Mouse (Mus musculus): ENCODE measurements around the gene Gm21985.

Gm21985 gene

DNA sequence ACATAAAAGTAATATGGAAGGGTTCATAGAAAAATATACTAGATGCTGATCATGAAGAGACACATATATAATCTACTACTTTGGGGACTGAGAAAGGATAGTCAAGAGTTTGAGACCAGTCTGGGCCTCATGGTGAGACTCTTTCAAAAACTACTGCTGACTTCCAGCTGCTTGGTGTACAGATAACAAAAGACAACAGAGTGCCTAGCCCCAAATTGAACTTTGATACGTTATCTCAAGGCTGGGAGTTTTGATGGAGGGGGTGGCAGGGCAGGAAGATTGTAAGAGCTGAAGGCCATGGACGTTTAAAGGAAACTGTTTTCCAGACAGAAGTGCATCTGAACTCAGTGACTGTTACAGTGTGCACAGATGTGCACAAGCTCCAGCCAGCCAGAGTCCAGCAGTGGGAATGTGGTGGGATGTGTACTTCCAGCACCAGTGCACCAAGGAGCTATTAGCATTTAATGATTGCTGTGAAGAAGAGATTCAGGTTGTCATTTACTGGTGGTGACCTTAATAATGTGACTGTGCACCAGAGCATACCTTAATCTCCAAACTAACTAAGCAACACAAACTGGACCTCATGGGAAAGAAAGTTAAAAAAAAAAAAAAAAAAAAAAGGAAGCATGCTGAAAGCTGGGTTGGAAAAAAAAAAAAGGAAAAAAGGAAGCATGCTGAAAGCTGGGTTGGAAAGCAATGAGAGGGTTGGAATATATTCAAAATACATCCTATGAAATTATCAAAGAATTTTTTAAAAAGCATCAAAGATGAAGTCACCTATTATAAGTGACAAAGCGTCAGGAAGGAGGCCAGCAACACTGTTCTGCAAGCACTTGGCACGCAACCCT is 66.2 kb downstream of the Gm21985 start:
- DNase-seq, result peak; percentile 21

DNA sequence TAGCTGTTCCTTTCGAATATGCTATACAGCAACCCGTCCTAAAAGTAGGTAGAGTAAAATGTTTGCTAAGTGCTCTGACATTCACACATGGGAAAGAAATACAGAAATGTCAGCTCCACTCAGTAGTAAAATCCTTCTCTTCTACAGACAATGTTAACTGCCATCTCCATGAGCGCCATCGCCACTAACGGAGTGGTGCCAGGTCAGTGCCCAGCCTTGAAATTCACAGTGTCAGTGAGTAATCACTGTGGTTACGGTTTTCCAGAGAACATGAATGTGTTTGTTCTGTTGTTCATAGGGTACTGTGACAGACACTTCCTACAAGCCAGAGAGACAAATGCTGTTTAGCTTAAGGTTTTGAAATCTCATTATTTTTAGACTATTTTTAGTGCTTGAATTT is 71.1 kb downstream of the Gm21985 start:
- no peak for DNase-seq

DNA sequence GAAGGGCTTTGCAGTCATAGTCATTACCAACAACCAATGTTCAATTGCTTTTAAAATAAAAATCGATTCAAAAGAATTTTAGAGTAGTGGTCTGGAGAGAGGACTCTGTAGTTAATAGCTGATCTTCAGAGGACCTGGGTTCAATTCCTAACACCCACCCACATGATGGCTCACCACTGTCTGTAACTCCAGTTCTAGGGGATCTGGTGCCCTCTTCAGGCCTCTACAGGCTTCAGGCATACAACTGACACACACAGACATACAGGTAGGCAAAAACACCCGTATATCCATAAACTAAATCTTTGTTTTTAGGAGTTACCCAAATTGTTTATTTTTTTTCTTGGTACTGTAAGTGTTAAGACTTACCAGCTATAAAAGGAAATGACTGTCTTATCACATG is 73.6 kb downstream of the Gm21985 start:
- DNase-seq, result peak; percentile 45

DNA sequence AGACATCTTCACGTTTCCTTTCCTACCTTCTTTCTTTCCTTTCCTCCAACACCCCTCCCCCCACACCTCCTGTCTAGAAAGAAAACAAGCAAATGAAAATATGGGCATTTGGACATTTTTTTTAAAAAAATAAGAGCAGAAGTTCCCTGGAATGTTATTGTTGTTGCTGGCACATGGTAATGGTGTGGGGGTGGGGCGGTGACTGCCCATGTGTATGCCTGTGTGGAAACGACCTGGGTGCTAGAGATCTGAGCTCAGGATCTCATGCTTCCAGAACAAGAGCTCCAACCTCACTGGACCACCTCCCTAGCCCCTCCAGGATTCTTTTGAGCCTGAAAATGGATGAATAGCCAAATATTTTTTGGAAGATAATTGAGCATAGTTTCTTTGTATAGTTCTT is 75.0 kb downstream of the Gm21985 start:
- DNase-seq, result no peak

DNA sequence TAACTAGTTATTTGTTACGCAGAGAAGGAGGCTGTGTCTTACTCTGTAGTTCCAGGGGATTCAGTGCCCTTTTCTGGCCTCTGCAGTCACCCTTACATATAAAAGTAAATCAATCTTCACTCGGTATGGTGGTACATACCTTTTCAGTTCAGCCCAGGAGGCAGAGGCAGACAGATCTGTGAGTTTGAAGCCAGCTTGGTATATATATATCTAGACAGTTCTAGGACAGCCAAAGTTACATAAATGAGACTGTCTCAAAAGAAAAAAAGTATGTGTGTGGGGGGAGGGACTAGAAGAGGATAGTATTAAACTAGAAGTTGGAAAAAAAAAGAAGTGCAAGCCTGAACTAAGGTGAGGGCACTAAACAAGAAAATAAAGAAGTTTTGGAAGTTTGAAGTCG is 82.1 kb downstream of the Gm21985 start:
- no peak for DNase-seq

DNA sequence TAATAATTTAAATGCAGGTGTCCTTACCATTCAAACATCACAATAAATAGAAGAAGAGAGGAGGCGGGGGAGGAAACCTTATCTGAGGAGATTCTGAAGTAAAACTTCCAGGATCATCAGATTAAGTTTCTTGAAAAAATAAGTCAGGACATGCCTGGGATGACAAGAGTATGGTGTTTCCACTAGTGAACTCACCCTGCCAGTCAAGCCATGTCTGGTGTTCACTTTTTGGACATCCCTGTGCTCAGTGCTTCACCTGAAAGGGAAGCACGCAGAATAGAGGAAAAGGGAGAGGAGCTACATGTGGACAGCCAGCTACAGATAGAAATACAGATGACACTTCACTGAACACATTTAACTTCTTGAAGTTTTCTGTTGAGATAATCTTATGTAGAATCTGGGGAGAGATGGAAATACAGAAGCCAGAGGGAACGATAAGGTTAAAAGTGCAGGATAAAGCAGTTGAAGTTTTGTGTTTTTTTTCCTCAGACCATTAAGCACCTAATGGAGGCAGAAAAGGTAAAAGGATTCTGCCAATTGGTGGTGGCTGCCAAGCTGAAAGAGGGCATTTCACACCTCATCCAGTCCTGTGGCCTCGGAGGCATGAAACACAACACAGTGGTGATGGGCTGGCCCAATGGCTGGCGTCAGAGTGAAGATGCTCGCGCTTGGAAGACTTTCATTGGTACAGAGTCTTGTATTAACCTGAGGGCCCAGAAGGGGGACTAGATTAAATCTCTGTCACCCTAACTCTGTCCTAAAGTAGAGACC is 87.8 kb downstream of the Gm21985 start:
- no peak for DNase-seq

DNA sequence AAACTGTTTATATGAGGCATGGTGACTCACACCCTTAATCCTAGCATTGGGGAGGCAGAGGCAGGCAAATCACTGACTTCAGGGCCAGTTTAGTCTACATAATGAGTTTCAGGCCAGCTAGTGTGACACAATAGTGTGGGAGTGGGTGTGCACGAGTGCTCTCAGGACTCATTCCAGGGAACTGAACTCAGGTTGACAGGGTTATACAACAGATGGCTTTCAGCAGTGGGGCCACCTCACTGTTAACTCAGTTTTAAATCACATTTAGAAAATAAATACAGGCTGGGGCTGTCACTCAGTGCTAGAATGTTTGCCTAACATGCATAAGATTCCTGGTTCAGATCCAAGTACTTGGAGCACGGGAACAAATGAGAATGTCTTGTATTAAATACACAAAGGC is 93.5 kb downstream of the Gm21985 start:
- DNase-seq, result peak; percentile 71

DNA sequence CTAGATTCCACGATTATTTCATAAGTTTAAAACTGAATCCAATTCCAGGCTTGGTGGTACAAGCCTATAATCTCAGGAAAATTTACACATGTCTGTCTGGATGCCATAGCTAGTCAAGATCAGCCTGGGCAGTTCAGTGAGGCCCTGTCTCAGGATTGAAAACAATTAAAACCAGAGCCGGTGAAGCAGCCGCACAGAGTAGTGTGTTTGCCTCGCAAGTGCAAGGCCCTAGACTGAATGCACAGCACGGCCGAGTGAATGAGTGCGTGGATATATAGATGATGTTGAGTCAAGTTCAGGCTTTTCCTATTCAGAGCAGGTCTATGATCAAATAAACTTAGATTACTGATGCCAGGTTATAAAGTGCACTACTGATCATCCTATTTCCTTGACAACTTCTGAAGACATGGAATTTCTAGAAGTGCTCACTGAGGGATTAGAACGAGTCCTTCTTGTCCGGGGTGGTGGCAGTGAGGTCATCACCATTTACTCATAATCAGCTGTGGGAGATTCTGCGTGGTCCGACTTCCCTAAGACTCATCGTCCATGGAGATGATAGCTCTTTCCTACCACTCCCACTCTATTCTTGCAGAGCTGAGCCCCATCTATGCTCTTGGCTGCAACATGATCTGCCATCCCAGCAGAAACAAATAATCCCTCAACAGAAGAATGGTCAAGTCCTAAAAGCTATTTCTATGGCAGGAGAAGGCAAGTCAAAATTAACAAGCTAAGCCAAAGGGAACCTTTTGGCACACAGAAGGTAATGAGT is 94.1 kb downstream of the Gm21985 start:
- no peak for DNase-seq

DNA sequence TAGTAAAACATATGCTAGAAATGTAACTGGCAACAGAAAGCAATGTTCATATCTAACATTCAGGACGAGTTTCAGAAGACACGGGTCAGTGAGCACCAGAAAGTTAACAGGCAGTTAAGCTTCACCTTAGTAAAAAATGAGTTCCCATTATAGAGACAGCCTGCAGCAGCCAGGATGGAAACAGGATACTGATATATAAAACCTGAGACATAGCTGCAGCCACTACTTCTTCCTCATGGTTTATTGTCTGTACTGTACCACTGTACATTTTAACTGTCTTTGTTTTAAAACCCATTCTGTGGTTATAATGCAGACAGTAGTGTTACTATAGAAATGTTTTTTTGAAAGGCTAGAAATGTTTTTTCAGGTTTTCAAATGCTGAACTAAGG is 94.7 kb downstream of the Gm21985 start:
- DNase-seq, result no peak

DNA sequence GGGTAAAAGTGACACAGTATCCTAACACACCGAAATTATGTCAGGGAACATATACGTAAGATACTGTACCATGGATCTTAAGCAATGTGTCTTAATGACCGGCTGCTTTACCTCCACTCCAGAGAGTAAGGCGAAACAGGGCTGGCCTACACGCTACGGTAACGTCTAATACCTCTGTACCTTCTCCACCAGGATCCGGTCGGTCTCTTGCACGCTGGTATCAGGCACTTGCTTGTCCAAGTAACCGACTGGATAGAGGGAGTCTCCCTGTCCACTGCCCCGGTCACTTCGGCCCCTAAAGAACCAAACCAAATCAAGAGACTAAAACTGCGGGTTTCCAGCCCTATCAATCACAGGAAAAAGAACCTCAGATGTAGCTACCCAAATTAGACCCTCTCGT is 101.1 kb downstream of the Gm21985 start:
- DNase-seq, result no peak

DNA sequence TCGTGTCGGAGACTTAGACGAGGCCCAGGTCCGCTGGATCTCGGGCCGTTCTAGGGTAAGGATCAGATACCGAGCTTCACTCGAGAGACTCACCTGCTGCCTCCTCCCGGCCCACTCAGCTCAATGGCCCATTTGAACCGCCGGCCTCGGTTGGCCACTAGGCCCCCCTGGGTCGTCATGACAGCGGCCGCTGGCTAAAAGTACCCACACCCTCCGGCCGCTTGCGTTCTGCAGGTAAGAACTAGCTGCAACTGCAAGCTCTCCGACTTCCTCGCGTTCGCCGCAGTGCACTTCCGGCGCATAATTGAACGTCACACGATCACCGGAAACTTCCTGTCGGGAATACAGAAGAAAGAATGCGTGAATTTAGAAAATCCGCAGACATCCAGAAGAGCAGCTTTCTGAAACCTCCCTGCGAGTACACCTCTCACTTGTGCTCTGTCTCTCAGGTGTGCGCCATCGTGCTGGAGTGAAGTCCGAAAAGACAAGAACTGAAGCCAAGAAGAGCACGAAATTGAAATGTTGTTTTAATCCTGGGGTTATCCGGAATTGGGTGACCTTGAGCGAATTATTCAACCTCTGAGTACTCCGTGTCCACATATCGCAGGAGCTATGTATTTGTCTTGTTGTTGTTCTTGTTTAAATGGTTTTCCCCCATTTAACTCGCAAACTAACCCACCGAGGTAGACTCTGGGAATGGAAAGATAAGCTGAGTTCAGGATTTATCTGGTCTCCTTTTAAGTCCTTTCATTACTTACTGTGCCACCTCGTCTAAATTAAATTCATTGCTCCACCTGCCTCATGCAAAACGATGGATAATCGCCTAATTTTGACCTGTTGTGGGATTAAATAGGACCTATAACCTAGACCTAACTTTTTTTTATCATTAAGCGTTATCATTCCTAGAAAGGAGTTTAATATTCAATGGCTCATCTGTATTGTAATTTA is 101.9 kb downstream of the Gm21985 start, which contains the start of gene Emc4:
Gene Emc4 (minus strand): TSS at position 302 of the 948 bp plus-strand sequence.
- peak; percentile 95 for DNase-seq

DNA sequence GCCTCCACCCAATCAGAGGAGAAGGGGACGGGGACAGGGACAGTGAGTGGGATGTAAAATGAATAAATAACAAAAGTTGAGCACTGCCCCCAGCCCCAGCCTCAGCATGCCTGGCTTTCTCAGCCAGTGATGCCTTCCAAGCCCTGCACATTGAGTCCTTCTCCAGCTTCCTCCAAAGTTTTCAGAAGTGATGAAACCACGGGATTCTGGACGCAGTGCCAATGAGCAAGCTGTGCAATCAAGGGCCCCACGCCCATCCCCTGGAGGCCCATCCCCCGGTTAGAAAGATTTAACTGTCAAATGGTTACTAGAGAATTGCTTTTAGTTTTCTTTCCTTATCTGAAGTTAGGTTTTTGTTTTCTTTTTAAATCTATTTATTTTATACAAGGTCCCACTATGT is 103.8 kb downstream of the Gm21985 start:
- no peak for DNase-seq

DNA sequence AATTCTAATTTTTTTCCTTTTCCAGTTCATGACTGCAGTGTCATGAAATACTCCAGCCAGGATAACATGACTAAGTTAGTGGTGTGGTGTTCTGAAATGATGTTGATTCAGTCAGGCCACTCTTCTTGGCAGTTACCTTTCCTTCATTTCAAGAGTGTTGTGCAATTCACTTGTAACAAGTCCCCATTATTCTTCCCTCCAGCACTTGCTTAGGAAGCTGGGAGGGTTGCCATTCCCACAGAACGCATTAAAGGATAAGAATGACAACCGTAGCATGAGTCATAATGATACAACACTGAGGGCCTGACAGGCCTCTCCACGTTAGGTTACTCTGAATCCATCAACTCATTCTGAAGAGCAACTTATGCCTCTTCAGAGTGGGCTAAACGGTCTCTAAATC is 107.0 kb downstream of the Gm21985 start:
- DNase-seq, result peak; percentile 70

DNA sequence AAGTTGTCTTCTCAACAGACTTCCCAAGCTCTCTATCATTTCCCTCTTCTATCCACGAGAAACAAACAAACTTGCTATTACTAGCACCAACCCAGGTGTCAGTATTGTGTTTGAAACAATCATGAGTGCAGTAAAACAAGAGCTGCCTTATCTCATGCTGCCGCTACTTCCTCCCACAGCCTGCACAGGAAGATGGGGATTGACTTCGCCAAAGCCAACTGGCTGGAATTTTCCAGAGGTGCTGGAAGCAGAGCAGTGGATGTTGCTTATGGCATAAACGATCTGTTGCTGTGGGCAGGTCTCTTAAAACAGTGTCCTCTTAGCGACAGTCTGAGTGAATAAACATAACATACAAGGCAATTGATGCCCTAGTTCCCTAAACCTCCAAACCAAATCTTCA is 108.5 kb downstream of the Gm21985 start:
- peak; percentile 34 for DNase-seq

DNA sequence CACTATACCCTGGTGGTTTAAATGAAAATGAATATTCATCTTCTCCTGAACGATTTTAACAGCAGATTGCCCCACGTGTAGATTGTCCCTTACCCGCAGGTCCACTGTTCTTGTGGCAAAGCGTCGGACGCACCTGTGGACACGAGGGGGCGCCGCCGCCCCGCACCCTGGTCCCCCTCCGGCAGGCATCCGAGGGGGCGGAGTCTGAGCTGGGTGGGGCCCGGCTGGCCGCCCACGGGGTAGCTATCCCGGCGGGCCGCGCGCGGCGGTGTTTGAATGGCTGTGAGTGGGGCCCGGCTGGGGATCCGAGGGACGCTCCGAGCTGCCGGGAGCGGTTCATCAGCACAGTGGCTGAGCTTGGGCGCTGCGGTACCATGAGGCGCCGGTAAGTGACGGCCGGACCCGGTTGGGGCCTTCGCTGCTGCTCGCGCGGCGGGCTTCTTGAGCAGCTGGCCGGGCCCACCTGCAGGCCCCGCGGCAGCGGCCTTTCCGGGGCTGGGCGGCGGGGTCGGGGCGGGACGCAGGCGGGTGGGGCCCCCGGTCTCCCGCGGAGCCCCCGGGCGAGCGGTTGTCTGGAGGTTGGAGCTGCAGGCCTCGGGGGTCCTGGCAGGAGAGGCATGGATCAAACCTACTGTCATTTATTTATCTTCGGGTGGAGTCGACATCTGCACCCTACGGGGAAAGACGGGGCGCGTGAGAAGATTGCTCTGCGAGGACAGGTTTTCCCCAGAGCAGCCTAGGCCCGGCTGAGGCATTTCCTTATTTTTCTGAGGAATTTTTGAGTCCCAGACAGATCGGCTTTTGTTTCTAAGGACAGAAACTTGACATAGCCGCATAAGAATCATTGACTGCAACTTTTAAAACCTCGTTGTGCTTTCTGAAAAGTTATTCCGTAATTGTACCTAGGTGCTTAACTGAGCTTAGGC is 113.1 kb downstream of the Gm21985 start, which contains the start of gene Katnbl1:
Gene Katnbl1 (plus strand): TSS at position 239 of the 926 bp plus-strand sequence.
- DNase-seq, result peak; percentile 95

DNA sequence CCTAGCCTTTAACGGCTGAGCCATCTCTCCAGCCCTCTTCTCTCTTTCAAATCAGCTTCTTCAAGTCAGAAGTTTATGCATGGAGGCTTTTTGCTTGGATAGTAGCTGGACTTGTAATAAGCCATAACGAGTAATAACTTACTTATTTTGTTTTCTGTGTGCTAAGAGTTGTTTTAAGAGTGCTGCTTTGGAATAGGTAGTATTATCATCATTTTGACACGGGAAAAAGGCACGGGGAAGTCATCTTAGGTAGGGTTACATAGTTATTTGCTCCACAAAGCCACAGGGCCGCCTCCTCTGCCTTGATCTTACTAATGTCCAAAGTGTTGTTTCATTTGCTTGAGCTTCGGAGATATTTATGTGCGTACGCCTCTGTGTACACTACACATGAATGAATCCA is 114.0 kb downstream of the Gm21985 start:
- DNase-seq, result no peak

DNA sequence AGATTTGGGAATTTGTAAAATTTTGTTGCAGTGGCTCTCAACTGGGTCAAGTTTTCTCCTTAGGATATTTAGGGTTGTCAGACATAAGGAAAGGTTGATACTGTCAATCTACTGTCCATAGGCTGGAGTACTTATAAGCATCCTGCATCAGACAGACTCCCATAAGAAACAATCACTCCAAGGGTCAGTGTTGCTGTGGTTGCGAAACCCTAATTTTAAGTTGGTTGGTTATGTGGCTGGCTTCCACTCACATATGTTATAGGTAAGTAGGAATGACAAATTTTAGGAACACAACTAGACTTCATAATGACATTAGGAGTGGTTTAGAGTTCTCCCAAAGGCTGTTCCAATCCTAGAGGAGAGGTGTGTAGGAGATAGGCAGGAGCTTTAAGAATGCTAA is 115.1 kb downstream of the Gm21985 start:
- no peak for DNase-seq

DNA sequence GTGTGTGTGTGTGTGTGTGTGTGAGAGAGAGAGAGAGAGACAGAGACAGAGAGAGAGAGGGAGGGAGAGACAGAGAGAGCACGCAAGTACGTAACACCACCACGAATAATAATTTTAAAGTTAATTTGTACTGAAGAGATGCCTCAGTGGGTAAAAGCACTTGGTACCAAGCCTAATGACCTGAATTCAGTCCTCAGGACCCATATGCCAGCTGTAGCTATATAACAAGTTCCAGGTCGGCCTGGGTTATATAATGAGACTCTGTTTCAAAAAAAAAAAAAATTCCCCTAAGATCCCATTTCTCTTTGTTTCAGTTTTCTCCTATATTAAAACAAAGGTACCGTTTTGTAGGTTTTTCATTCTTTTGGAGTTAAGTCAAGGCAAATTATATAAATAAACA is 124.7 kb downstream of the Gm21985 start:
- no peak for DNase-seq

DNA sequence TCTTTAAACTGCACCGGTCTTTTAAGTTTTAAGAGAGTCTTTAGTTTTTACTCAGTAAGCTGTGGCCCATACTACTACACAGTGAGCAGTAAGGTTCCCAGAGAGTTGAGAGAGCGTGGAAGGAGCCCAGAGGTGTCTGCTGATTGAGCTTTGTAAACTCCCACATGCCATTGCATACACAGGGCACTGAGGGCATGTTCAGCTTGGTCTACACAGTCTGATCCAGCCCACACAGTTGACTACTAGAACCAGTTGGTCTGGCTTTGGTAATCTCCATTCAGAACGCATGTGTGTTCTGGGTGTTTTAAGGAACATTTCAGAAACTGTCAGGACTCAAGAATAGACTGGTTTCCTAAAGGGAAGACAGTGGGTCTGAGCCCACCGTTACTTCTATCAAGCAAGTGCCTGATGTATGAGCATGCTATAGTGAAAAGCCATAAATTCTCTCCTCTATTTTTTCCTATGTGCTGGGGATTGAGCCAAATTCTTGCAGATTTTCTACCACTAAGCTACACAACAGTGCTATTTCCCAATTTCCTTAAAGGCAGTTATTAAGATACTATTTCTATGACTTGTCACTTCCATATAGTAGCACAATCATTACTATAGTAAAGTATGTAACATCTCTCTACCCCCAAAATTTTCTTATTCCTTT is 125.4 kb downstream of the Gm21985 start:
- DNase-seq, result no peak

DNA sequence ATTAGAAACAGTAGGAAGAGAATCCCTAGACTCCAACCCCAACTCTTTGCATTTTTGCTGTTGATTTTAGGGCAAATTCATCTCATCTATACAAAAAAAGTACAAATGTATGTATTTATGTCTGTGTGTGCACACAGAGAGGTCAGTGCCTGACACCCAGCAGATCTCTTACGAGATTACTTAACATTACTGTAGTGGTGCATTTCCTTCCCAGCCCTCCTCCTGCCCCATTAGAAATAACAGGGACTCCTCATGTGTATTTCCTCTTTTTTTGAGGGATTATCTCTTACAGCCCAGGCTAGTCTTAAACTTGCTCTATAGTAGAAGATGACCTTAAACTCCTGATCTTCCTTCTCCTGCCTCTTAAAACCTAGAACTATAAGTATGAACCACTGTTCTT is 126.6 kb downstream of the Gm21985 start:
- DNase-seq, result no peak

Measured in lung, postnatal 36 days (tissue).